ENCODE assay signal across 27 mouse cellular contexts in the genomic region with DNA sequence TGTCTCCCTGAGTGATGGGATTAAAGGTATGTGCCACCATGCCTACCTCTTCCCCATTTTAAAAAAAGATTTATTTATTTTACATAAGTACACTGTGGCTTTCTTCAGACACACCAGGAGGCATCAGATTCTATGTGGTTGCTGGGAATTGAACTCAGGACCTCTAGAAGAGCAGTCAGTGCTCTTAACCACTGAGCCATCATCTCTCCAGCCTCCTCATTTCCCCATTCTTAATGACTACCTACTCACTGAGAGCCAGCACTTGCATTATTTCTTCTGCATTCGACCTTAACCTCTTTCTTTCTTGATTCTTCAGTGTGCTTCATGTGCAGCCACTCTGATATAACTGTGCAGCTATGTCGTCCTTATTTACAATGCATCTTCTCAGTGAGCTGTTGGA. TPM values are rescaled to one million over a fixed set of nuclear protein-coding genes. Genes with fewer than 3 reads are reported as not detected.
DNase-seq lines count a peak whose midpoint lies in the region; ATAC-seq and TF ChIP-seq lines count a peak whose summit lies in the region.
"Had no signal": no experiment of that assay in that cellular context is flagged by ENCODE, and none has a peak within 500 bp of the region (broad histone marks: within the 10 kb centered on the region; RNA-seq: fewer than 3 reads in every experiment).

No protein-coding gene starts in this region.

- peak overlapping the region; percentile 51 for H3K27ac ChIP-seq in gastrocnemius, adult 2 months
- peak overlapping the region; percentile 24; the same call in 1 of the 2 replicates for H3K27ac ChIP-seq in heart, embryonic 13.5 days (replicated peaks)
- H3K27ac ChIP-seq in heart, postnatal 0 days (ENCODE audit: low read depth) = peak overlapping the region; percentile 69
- no peak overlapping the region for H3K27ac ChIP-seq in heart, embryonic 10.5 days
- no peak overlapping the region for H3K27ac ChIP-seq in CH12.LX (ENCODE audit: insufficient read depth, low read depth)
- H3K27ac ChIP-seq: forebrain, embryonic 10.5 days; forebrain, embryonic 13.5 days; hindbrain, embryonic 12.5 days; hindbrain, embryonic 15.5 days had no signal

- in situ Hi-C loops in CH12.LX (cut with MboI; ENCODE audit: low pct_ligation_motif_present, low pct_unique_long_range_greater_than_20kb, low sequenced_read_pairs) = loop anchor here (10.0 kb wide), 1 partner anchor 158 kb away; a partner anchor contains a TSS

- H3K36me3 ChIP-seq in heart, embryonic 13.5 days = 0 out of 2 replicates have a peak, but pooled peaks cover 5% of the 10 kb centered on the region
- H3K36me3 ChIP-seq in heart, postnatal 0 days (replicated peaks; ENCODE audit: control insufficient read depth, insufficient read depth, low read length) = no peaks in the 10 kb centered on the region
- H3K36me3 ChIP-seq in heart, embryonic 10.5 days = peaks cover 3% of the 10 kb centered on the region; the same call in 1 of the 2 replicates
- H3K36me3 ChIP-seq in CH12.LX (replicated peaks in 1 of 2; ENCODE audit: control insufficient read depth in 1 of 2, insufficient read depth in 1 of 2, low read length in 1 of 2) = peaks cover 1 to 10% of the 10 kb centered on the region in 2 experiments
- H3K36me3 ChIP-seq: hindbrain, embryonic 12.5 days; hindbrain, embryonic 15.5 days had no signal

- no peak for DNase-seq in gastrocnemius, adult 2 months
- DNase-seq in gastrocnemius, postnatal 25 days = no peak
- DNase-seq in heart, postnatal 36 days = no peak
- DNase-seq in heart, postnatal 0 days (ENCODE audit: low spot score) = no peak
- no peak for DNase-seq in heart, embryonic 10.5 days (ENCODE audit: low spot score)
- no peak for DNase-seq in CH12.LX (ENCODE audit: extremely low read depth)
- no peak for DNase-seq in frontal cortex, adult 2 months (ENCODE audit: extremely low spot score in 1 of 2, low spot score in 1 of 2)
- DNase-seq: adrenal gland, adult 2 months; adrenal gland, postnatal 14 days; cerebellum, adult 11-12 months; cerebellum, adult 8-10 months; cerebellum, postnatal 10 days; cerebellum, postnatal 36 days; embryo, embryonic 11 days; gastrocnemius, postnatal 10 days; heart, adult 18-20 months; kidney, adult 2 months had no signal

- no peak for ATAC-seq in heart, embryonic 13.5 days (ENCODE audit: extremely low read depth, insufficient number of reproducible peaks, low FRiP score, low TSS enrichment)
- ATAC-seq in heart, postnatal 0 days (ENCODE audit: insufficient read depth, low read depth) = no peak
- ATAC-seq: forebrain, embryonic 13.5 days; forebrain, embryonic 16.5 days; intestine, postnatal 0 days had no signal

- no peaks in the 10 kb centered on the region for H3K9me3 ChIP-seq in heart, embryonic 13.5 days
- H3K9me3 ChIP-seq in heart, postnatal 0 days (replicated peaks; ENCODE audit: control insufficient read depth, low read length) = no peaks in the 10 kb centered on the region
- no peaks in the 10 kb centered on the region for H3K9me3 ChIP-seq in heart, embryonic 10.5 days
- no peaks in the 10 kb centered on the region for H3K9me3 ChIP-seq in CH12.LX (replicated peaks; ENCODE audit: low read length)
- H3K9me3 ChIP-seq: forebrain, embryonic 10.5 days; forebrain, embryonic 13.5 days; G1E; hindbrain, embryonic 12.5 days; hindbrain, embryonic 15.5 days had no signal

- dilution Hi-C loops in CH12.LX (cut with MboI; ENCODE audit: extremely low pct_ligation_motif_present, extremely low pct_unique_long_range_greater_than_20kb, low sequenced_read_pairs) = no loop called here

- no peak overlapping the region for H3K4me3 ChIP-seq in gastrocnemius, adult 2 months
- H3K4me3 ChIP-seq in heart, embryonic 13.5 days = no peak overlapping the region
- H3K4me3 ChIP-seq in heart, postnatal 0 days (ENCODE audit: low read depth, low read length) = no peak overlapping the region
- no peak overlapping the region for H3K4me3 ChIP-seq in heart, embryonic 10.5 days
- H3K4me3 ChIP-seq in CH12.LX (replicated peaks in 1 of 3; ENCODE audit: low read depth in 2 of 3, low read length in 2 of 3, poor library complexity in 1 of 3) = no peak overlapping the region
- H3K4me3 ChIP-seq: forebrain, embryonic 10.5 days; forebrain, embryonic 13.5 days; hindbrain, embryonic 12.5 days; hindbrain, embryonic 15.5 days had no signal

- TF ChIP-seq RAD21 in CH12.LX (IDR thresholded peaks at IDR 0.05; ENCODE audit: low read depth, low read length) = no peak

- H3K4me2 ChIP-seq in heart, embryonic 13.5 days = no peak overlapping the region
- H3K4me2 ChIP-seq in heart, postnatal 0 days (ENCODE audit: low read depth, low read length) = no peak overlapping the region
- no peak overlapping the region for H3K4me2 ChIP-seq in CH12.LX (ENCODE audit: insufficient read depth, low read depth, poor library complexity, severe bottlenecking)
- H3K4me2 ChIP-seq: forebrain, embryonic 13.5 days; heart, embryonic 11.5 days; hindbrain, embryonic 12.5 days; hindbrain, embryonic 15.5 days had no signal

- TF ChIP-seq EP300 in heart, postnatal 0 days (IDR thresholded peaks at IDR 0.05; ENCODE audit: low read depth) = no peak
- TF ChIP-seq EP300 in CH12.LX (IDR thresholded peaks at IDR 0.05; ENCODE audit: low read length) = no peak

- no peak for TF ChIP-seq POLR2A in CH12.LX (IDR thresholded peaks at IDR 0.05; ENCODE audit: low read depth, low read length)

- 0 out of 2 replicates have a peak, but pooled peaks cover 2% of the 10 kb centered on the region for H3K4me1 ChIP-seq in heart, embryonic 13.5 days
- 0 out of 2 replicates have a peak, but pooled peaks cover 1% of the 10 kb centered on the region for H3K4me1 ChIP-seq in heart, postnatal 0 days (ENCODE audit: control insufficient read depth, insufficient read depth)
- no peaks in the 10 kb centered on the region for H3K4me1 ChIP-seq in heart, embryonic 10.5 days
- H3K4me1 ChIP-seq in CH12.LX (ENCODE audit: control insufficient read depth in 1 of 2, insufficient read depth in 2 of 2) = peaks cover 0 to 4% of the 10 kb centered on the region in 2 experiments; a peak in 1 of 4 replicates
- H3K4me1 ChIP-seq: forebrain, embryonic 10.5 days; forebrain, embryonic 13.5 days; hindbrain, embryonic 12.5 days; hindbrain, embryonic 15.5 days had no signal

- no peaks in the 10 kb centered on the region for H3K27me3 ChIP-seq in heart, embryonic 13.5 days (replicated peaks)
- H3K27me3 ChIP-seq in heart, postnatal 0 days (ENCODE audit: control insufficient read depth, insufficient read depth, low read length) = no peaks in the 10 kb centered on the region
- no peaks in the 10 kb centered on the region for H3K27me3 ChIP-seq in heart, embryonic 10.5 days (ENCODE audit: insufficient read depth, poor library complexity, severe bottlenecking)
- H3K27me3 ChIP-seq in CH12.LX (replicated peaks) = no peaks in the 10 kb centered on the region
- H3K27me3 ChIP-seq: forebrain, embryonic 13.5 days; hindbrain, embryonic 12.5 days; hindbrain, embryonic 15.5 days had no signal

- intact Hi-C loops in gastrocnemius, adult 2 months (cut with DNase I) = no loop called here
- intact Hi-C loops in heart, postnatal 36 days (cut with DNase I) = no loop called here

- H3K9ac ChIP-seq in heart, embryonic 13.5 days = no peak overlapping the region
- H3K9ac ChIP-seq in heart, postnatal 0 days (replicated peaks; ENCODE audit: low read depth, low read length) = no peak overlapping the region
- no peak overlapping the region for H3K9ac ChIP-seq in CH12.LX (ENCODE audit: insufficient read depth, low read depth)
- H3K9ac ChIP-seq: forebrain, embryonic 13.5 days; hindbrain, embryonic 12.5 days; hindbrain, embryonic 15.5 days had no signal

- TF ChIP-seq CTCF in gastrocnemius, adult 2 months (IDR thresholded peaks at IDR 0.05) = no peak
- no peak for TF ChIP-seq CTCF in heart, postnatal 0 days (IDR thresholded peaks at IDR 0.05; ENCODE audit: low read depth)
- TF ChIP-seq CTCF in CH12.LX (conservative IDR thresholded peaks at IDR 0.05 in 1 of 2, IDR thresholded peaks at IDR 0.05 in 1 of 2; ENCODE audit: low read depth in 2 of 2, low read length in 2 of 2) = no peak

- WGBS in heart, embryonic 13.5 days = 45% methylated on average over 2 of the region's 2 CpGs
- WGBS in heart, postnatal 0 days = 28% methylated on average over 2 of the region's 2 CpGs
- WGBS in heart, embryonic 10.5 days = 44% methylated on average over 2 of the region's 2 CpGs

- H3K79me2 ChIP-seq in CH12.LX (replicated peaks; ENCODE audit: control insufficient read depth, extremely low read depth, insufficient read depth, poor library complexity, severe bottlenecking) = no peaks in the 10 kb centered on the region

RNA-seq across cellular contexts. Expression of a gene that starts 8.6 kb away (rescaled TPM):
- 100 to 1,000 TPM; 108 to 112 TPM for total RNA-seq in gastrocnemius, adult 2 months (2021)
- 100 to 1,000 TPM in 1 of 2 experiments, 10 to 100 TPM in 1; 98.2 to 104 TPM for total RNA-seq in gastrocnemius, postnatal 25 days (2021)
- 226 and 239 TPM in 2 replicates for polyA plus RNA-seq in heart, embryonic 13.5 days (2015; fragmentation: Nextera tagmentation; extraction: Ambion mirVana)
- total RNA-seq in heart, postnatal 36 days (2021) = 100 to 1,000 TPM; 115 to 117 TPM
- total RNA-seq in heart, postnatal 0 days (2014; rRNA removed; ENCODE audit: low replicate concordance) = 18.6 and 46.1 TPM in 2 replicates
- polyA plus RNA-seq in heart, postnatal 0 days (2015; fragmentation: Nextera tagmentation; extraction: Ambion mirVana) = 207 and 217 TPM in 2 replicates
- polyA plus RNA-seq in heart, embryonic 10.5 days (2016; fragmentation: Nextera tagmentation; extraction: Ambion mirVana) = 279 and 357 TPM in 2 replicates
- 306 and 329 TPM in 2 replicates for total RNA-seq in CH12.LX (2012; rRNA removed)
- total RNA-seq in CH12.LX (2014; rRNA removed) = 451 and 525 TPM in 2 replicates
- polyA plus RNA-seq in CH12.LX (2012; ENCODE audit: insufficient read length, low read depth) = 379 and 399 TPM in 2 replicates
- polyA plus RNA-seq in frontal cortex, adult 2 months (2012; rRNA removed) = 138 and 139 TPM in 2 replicates

RNA-seq across cellular contexts. Expression of a gene that starts 14.9 kb away (rescaled TPM):
- total RNA-seq in gastrocnemius, adult 2 months (2021) = 1 to 10 TPM; 2.1 to 5.0 TPM
- 1 to 10 TPM; 4.3 to 5.3 TPM for total RNA-seq in gastrocnemius, postnatal 25 days (2021)
- polyA plus RNA-seq in heart, embryonic 13.5 days (2015; fragmentation: Nextera tagmentation; extraction: Ambion mirVana) = 4.7 and 5.9 TPM in 2 replicates
- total RNA-seq in heart, postnatal 36 days (2021) = 1 to 10 TPM; 8.6 to 9.8 TPM
- 19.3 and 27.2 TPM in 2 replicates for total RNA-seq in heart, postnatal 0 days (2014; rRNA removed; ENCODE audit: low replicate concordance)
- polyA plus RNA-seq in heart, postnatal 0 days (2015; fragmentation: Nextera tagmentation; extraction: Ambion mirVana) = 1.9 and 2.1 TPM in 2 replicates
- polyA plus RNA-seq in heart, embryonic 10.5 days (2016; fragmentation: Nextera tagmentation; extraction: Ambion mirVana) = 4.2 and 8.6 TPM in 2 replicates
- total RNA-seq in CH12.LX (2012; rRNA removed) = 0.04 TPM in 1 of 2 replicates, not detected in the other
- not detected in 2 replicates for total RNA-seq in CH12.LX (2014; rRNA removed)
- 0.03 TPM in 1 of 2 replicates, not detected in the other for polyA plus RNA-seq in CH12.LX (2012; ENCODE audit: insufficient read length, low read depth)
- 10.5 and 10.6 TPM in 2 replicates for polyA plus RNA-seq in frontal cortex, adult 2 months (2012; rRNA removed)
- total RNA-seq: hematopoietic stem cell, adult 5-6 weeks had no signal
- polyA plus RNA-seq: G1E had no signal

RNA-seq across cellular contexts. Expression of a gene that starts 50.3 kb away (rescaled TPM):
- 10 to 100 TPM; 42.3 to 45.8 TPM for total RNA-seq in gastrocnemius, adult 2 months (2021)
- 10 to 100 TPM; 37.5 to 38.7 TPM for total RNA-seq in gastrocnemius, postnatal 25 days (2021)
- polyA plus RNA-seq in heart, embryonic 13.5 days (2015; fragmentation: Nextera tagmentation; extraction: Ambion mirVana) = 80.7 and 88.2 TPM in 2 replicates
- 10 to 100 TPM; 44.7 to 47.5 TPM for total RNA-seq in heart, postnatal 36 days (2021)
- 89.7 and 99.9 TPM in 2 replicates for total RNA-seq in heart, postnatal 0 days (2014; rRNA removed; ENCODE audit: low replicate concordance)
- 54.8 and 61.2 TPM in 2 replicates for polyA plus RNA-seq in heart, postnatal 0 days (2015; fragmentation: Nextera tagmentation; extraction: Ambion mirVana)
- 76.5 and 95.2 TPM in 2 replicates for polyA plus RNA-seq in heart, embryonic 10.5 days (2016; fragmentation: Nextera tagmentation; extraction: Ambion mirVana)
- total RNA-seq in CH12.LX (2012; rRNA removed) = 25.1 and 29.9 TPM in 2 replicates
- 13.8 and 19.1 TPM in 2 replicates for total RNA-seq in CH12.LX (2014; rRNA removed)
- polyA plus RNA-seq in CH12.LX (2012; ENCODE audit: insufficient read length, low read depth) = 45.4 and 49.1 TPM in 2 replicates
- 97.5 and 98.8 TPM in 2 replicates for polyA plus RNA-seq in frontal cortex, adult 2 months (2012; rRNA removed)

RNA-seq across cellular contexts. Expression of a gene that starts 58.2 kb away (rescaled TPM):
- total RNA-seq in gastrocnemius, adult 2 months (2021) = 100 to 1,000 TPM in 1 of 2 experiments, 10 to 100 TPM in 1; 78.6 to 100 TPM
- 10 to 100 TPM; 79.5 to 84.6 TPM for total RNA-seq in gastrocnemius, postnatal 25 days (2021)
- 120 and 134 TPM in 2 replicates for polyA plus RNA-seq in heart, embryonic 13.5 days (2015; fragmentation: Nextera tagmentation; extraction: Ambion mirVana)
- total RNA-seq in heart, postnatal 36 days (2021) = 100 to 1,000 TPM in 1 of 2 experiments, 10 to 100 TPM in 1; 97.5 to 100 TPM
- total RNA-seq in heart, postnatal 0 days (2014; rRNA removed; ENCODE audit: low replicate concordance) = 108 and 159 TPM in 2 replicates
- polyA plus RNA-seq in heart, postnatal 0 days (2015; fragmentation: Nextera tagmentation; extraction: Ambion mirVana) = 80.1 and 88.4 TPM in 2 replicates
- 153 and 184 TPM in 2 replicates for polyA plus RNA-seq in heart, embryonic 10.5 days (2016; fragmentation: Nextera tagmentation; extraction: Ambion mirVana)
- total RNA-seq in CH12.LX (2012; rRNA removed) = 259 and 331 TPM in 2 replicates
- total RNA-seq in CH12.LX (2014; rRNA removed) = 259 and 461 TPM in 2 replicates
- 297 and 330 TPM in 2 replicates for polyA plus RNA-seq in CH12.LX (2012; ENCODE audit: insufficient read length, low read depth)
- polyA plus RNA-seq in frontal cortex, adult 2 months (2012; rRNA removed) = 175 and 184 TPM in 2 replicates

Comparison
In these comparisons a context has a peak if more than half of its experiments do, and no peak if none do; other contexts are left out.
1. H3K27ac ChIP-seq: peak in gastrocnemius, adult 2 months (single experiment), heart, embryonic 13.5 days (single experiment) and heart, postnatal 0 days (single experiment); none in heart, embryonic 10.5 days (single experiment) and CH12.LX (single experiment).